29 mouse cellular contexts compared by ENCODE assay signal in genomic region chr13:98069646-98070045, GRCm38 (mm10).
A peak's percentile ranks its signal among the peaks of the same experiment; 100 is the strongest.
DNase-seq lines count a peak whose midpoint lies in the region; ATAC-seq and TF ChIP-seq lines count a peak whose summit lies in the region.
"Had no signal": no experiment of that assay in that cellular context is flagged by ENCODE, and none has a peak within 500 bp of the region (broad histone marks: within the 10 kb centered on the region; RNA-seq: fewer than 3 reads in every experiment).

No protein-coding gene starts in this region.

- H3K4me3 ChIP-seq in lung, postnatal 0 days (ENCODE audit: low read depth, low read length): no peak overlapping the region
- H3K4me3 ChIP-seq: embryonic facial prominence, embryonic 13.5 days; embryonic facial prominence, embryonic 15.5 days; erythroblast, embryonic 14.5 days; forebrain, embryonic 10.5 days; forebrain, embryonic 12.5 days had no signal

- H3K36me3 ChIP-seq in lung, postnatal 0 days (ENCODE audit: insufficient read depth, low read length): no peaks in the 10 kb centered on the region
- H3K36me3 ChIP-seq: embryonic facial prominence, embryonic 13.5 days; embryonic facial prominence, embryonic 15.5 days; forebrain, embryonic 10.5 days; forebrain, embryonic 12.5 days; G1E had no signal

- DNase-seq in heart, adult 11 months: peak; percentile 22
- DNase-seq in heart, postnatal 10 days: no peak
- DNase-seq in layer of hippocampus, adult 18-20 months (ENCODE audit: low spot score in 2 of 2): peak; percentile 56 to 73
- no peak for DNase-seq in layer of hippocampus, postnatal 25 days (ENCODE audit: extremely low spot score in 1 of 2, low spot score in 1 of 2)
- peak; percentile 36 for DNase-seq in layer of hippocampus, adult 9-10 months (ENCODE audit: low spot score)
- DNase-seq in layer of hippocampus, postnatal 36 days: peak; percentile 53 to 63
- no peak for DNase-seq in lung, postnatal 0 days (ENCODE audit: low spot score)
- DNase-seq in lung, postnatal 4 days: no peak
- DNase-seq: adrenal gland, postnatal 10 days; adrenal gland, postnatal 25 days; B cell, adult 2 months; cerebellum, adult 11 months; cerebellum, adult 18-20 months; cerebellum, adult 8-10 months; cerebellum, adult 9-11 months; cerebellum, postnatal 14 days; cerebellum, postnatal 36 days; embryo, embryonic 11 days had no signal

- H3K27ac ChIP-seq in lung, postnatal 0 days (ENCODE audit: low read length): no peak overlapping the region
- H3K27ac ChIP-seq: embryonic facial prominence, embryonic 13.5 days; embryonic facial prominence, embryonic 15.5 days; forebrain, embryonic 10.5 days; forebrain, embryonic 12.5 days had no signal

- no peak overlapping the region for H3K4me2 ChIP-seq in lung, postnatal 0 days (replicated peaks; ENCODE audit: low read depth, low read length)
- H3K4me2 ChIP-seq: embryonic facial prominence, embryonic 13.5 days; embryonic facial prominence, embryonic 15.5 days; forebrain, embryonic 12.5 days had no signal

- intact Hi-C loops in heart, postnatal 10 days (cut with DNase I): no loop called here

- TF ChIP-seq CTCF in lung, postnatal 0 days (IDR thresholded peaks at IDR 0.05): no peak

- no peaks in the 10 kb centered on the region for H3K9me3 ChIP-seq in lung, postnatal 0 days (ENCODE audit: low read length)
- H3K9me3 ChIP-seq: embryonic facial prominence, embryonic 13.5 days; embryonic facial prominence, embryonic 15.5 days; forebrain, embryonic 10.5 days; forebrain, embryonic 12.5 days; G1E had no signal

- WGBS in lung, postnatal 0 days: 88% methylated on average over 6 of the region's 6 CpGs

- no peak for ATAC-seq in lung, postnatal 0 days
- ATAC-seq: activated CD4-positive, CD25-positive, alpha-beta regulatory T cell, adult 4 months; CD4-positive, CD25-positive, alpha-beta regulatory T cell, adult 4 months; forebrain, embryonic 14.5 days; Patski had no signal

- TF ChIP-seq EP300 in lung, postnatal 0 days (IDR thresholded peaks at IDR 0.05): no peak

- no peak overlapping the region for H3K9ac ChIP-seq in lung, postnatal 0 days (replicated peaks; ENCODE audit: low read depth)
- H3K9ac ChIP-seq: embryonic facial prominence, embryonic 13.5 days; embryonic facial prominence, embryonic 15.5 days; forebrain, embryonic 12.5 days had no signal

- no peaks in the 10 kb centered on the region for H3K4me1 ChIP-seq in lung, postnatal 0 days (ENCODE audit: insufficient read depth, low read depth, low read length)
- H3K4me1 ChIP-seq: embryonic facial prominence, embryonic 15.5 days; forebrain, embryonic 12.5 days had no signal

- no peaks in the 10 kb centered on the region for H3K27me3 ChIP-seq in lung, postnatal 0 days (replicated peaks; ENCODE audit: insufficient read depth, low read length)
- H3K27me3 ChIP-seq: CH12.LX; embryonic facial prominence, embryonic 13.5 days; embryonic facial prominence, embryonic 15.5 days; forebrain, embryonic 12.5 days; Patski had no signal

Comparison
In these comparisons a context has a peak if more than half of its experiments do, and no peak if none do; other contexts are left out.
1. DNase-seq: peak in heart, adult 11 months (single experiment), layer of hippocampus, adult 18-20 months (2 of 2), layer of hippocampus, adult 9-10 months (single experiment) and layer of hippocampus, postnatal 36 days (2 of 2); none in heart, postnatal 10 days (0 of 2), layer of hippocampus, postnatal 25 days (0 of 2), lung, postnatal 0 days (single experiment) and lung, postnatal 4 days (0 of 2).